ENCODE assay signal across 24 mouse cellular contexts in the genomic region with DNA sequence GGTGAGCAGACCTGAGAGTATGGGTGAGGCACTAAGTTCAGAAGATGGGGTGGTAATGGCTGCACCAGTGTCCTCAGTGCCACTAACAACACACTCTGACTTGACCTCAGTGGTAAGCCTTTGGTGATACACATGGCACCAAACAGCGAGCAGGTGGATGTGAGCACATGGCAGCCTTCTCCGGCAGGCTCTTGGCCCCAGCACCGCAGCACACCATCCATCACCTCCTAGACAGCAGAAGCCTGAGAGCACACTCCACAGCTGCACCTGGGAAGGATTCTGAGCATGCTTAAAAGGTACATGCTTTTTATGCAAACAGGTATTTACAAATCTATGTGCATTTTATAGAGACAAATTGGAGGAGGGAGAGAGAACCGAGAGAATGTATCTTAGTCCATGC.
"Had no signal": no experiment of that assay in that cellular context is flagged by ENCODE, and none has a peak within 500 bp of the region (broad histone marks: within the 10 kb centered on the region; RNA-seq: fewer than 3 reads in every experiment).

No protein-coding gene starts in this region.

- H3K4me2 ChIP-seq: embryonic facial prominence, embryonic 12.5 days; embryonic facial prominence, embryonic 13.5 days; embryonic facial prominence, embryonic 15.5 days; forebrain, embryonic 12.5 days; forebrain, embryonic 13.5 days; forebrain, embryonic 15.5 days had no signal

- H3K36me3 ChIP-seq: embryonic facial prominence, embryonic 10.5 days; embryonic facial prominence, embryonic 12.5 days; embryonic facial prominence, embryonic 13.5 days; embryonic facial prominence, embryonic 15.5 days; forebrain, embryonic 10.5 days; forebrain, embryonic 12.5 days; forebrain, embryonic 15.5 days had no signal

- H3K9me3 ChIP-seq: embryonic facial prominence, embryonic 10.5 days; embryonic facial prominence, embryonic 12.5 days; embryonic facial prominence, embryonic 13.5 days; embryonic facial prominence, embryonic 15.5 days; forebrain, embryonic 10.5 days; forebrain, embryonic 12.5 days; forebrain, embryonic 15.5 days had no signal

- H3K27me3 ChIP-seq: embryonic facial prominence, embryonic 12.5 days; embryonic facial prominence, embryonic 13.5 days; embryonic facial prominence, embryonic 15.5 days; forebrain, embryonic 12.5 days; forebrain, embryonic 13.5 days; forebrain, embryonic 15.5 days had no signal

- H3K4me3 ChIP-seq: embryonic facial prominence, embryonic 10.5 days; embryonic facial prominence, embryonic 12.5 days; embryonic facial prominence, embryonic 13.5 days; embryonic facial prominence, embryonic 15.5 days; erythroblast, embryonic 14.5 days; forebrain, embryonic 10.5 days; forebrain, embryonic 12.5 days; forebrain, embryonic 13.5 days; forebrain, embryonic 15.5 days; gastrocnemius, adult 2 months; heart, adult 2 months had no signal

- H3K9ac ChIP-seq: embryonic facial prominence, embryonic 12.5 days; embryonic facial prominence, embryonic 13.5 days; embryonic facial prominence, embryonic 15.5 days; forebrain, embryonic 12.5 days; forebrain, embryonic 13.5 days; forebrain, embryonic 15.5 days; forebrain, postnatal 0 days had no signal

- H3K27ac ChIP-seq: embryonic facial prominence, embryonic 10.5 days; embryonic facial prominence, embryonic 12.5 days; embryonic facial prominence, embryonic 13.5 days; embryonic facial prominence, embryonic 15.5 days; forebrain, embryonic 10.5 days; forebrain, embryonic 12.5 days; forebrain, embryonic 13.5 days; forebrain, embryonic 15.5 days; gastrocnemius, adult 2 months; heart, adult 2 months had no signal

- DNase-seq: cerebellum, adult 9-11 months; cerebellum, postnatal 10 days; cerebellum, postnatal 14 days; cerebellum, postnatal 25 days; cerebellum, postnatal 36 days; embryo, embryonic 11 days; forebrain, postnatal 0 days; gastrocnemius, adult 2 months; gastrocnemius, postnatal 10 days; gastrocnemius, postnatal 14 days; gastrocnemius, postnatal 25 days; gastrocnemius, postnatal 36 days; heart, adult 11 months; heart, adult 18-20 months; heart, adult 2 months had no signal

- H3K4me1 ChIP-seq: embryonic facial prominence, embryonic 10.5 days; forebrain, embryonic 10.5 days; forebrain, embryonic 12.5 days; forebrain, embryonic 13.5 days; forebrain, embryonic 15.5 days had no signal
